Mouse (Mus musculus) Patski (cell line): ENCODE results near the gene Col1a2. TPM values are rescaled to one million over a fixed set of nuclear protein-coding genes. Genes with fewer than 3 reads are reported as not detected.
A peak's percentile ranks its signal among the peaks of the same experiment; 100 is the strongest.

Experiments used
- ATAC-seq: fragments of 100-300 bp; one replicate; pipeline ENCODE4 v1.8.0; 2021
- CTCF ChIA-PET: fragments of 350-600 bp; sonication (Branson Sonifier 250); formaldehyde crosslinking; loops from one replicate; lab custom pipeline; 2022; ENCODE audit warnings: inconsistent platforms; lab: Charles Lee
- POLR2A ChIA-PET: fragments of 350-600 bp; sonication (Branson Sonifier 250); formaldehyde crosslinking; loops from one replicate; lab custom pipeline; 2022; ENCODE audit warnings: antibody characterized with exemption, inconsistent platforms; lab: Charles Lee
- DNase-seq: peaks from one replicate; pipeline ENCODE4 v3.0.0-alpha.2; 2011; ENCODE audit warnings: low read depth, low spot score
- H3K27me3 ChIP-seq: fragments of 371-371 bp; one replicate; pipeline ENCODE4 v1.5.1; 2021
- CTCF ChIP-seq: fragments of 100-300 bp; IDR thresholded peaks from one replicate; pipeline ENCODE4 v1.5.1; 2021
- in situ Hi-C: fragments of 300-500 bp; cut with MboI; formaldehyde crosslinking; loops from 3 replicates; pipeline ENCODE4 v1.11.1; 2018; ENCODE audit warnings: low pct_unique_long_range_greater_than_20kb, mixed read lengths
- polyA plus RNA-seq: library from polyadenylated mRNA; unstranded; gene quantifications from one replicate; pipeline ENCODE4 v1.2.3, GENCODE M21; 2021

The Col1a2 gene
- polyA plus RNA-seq = 5.4 TPM

- H3K27me3 ChIP-seq = no peaks in the 10 kb centered on the region
- in situ Hi-C loops = no loop called here
- CTCF ChIA-PET = no interaction called here
- DNase-seq (no peak), ATAC-seq (no peak)
- POLR2A ChIA-PET = no interaction called here
- TF ChIP-seq CTCF = no peak
Observed at GRCm38 (mm10) chr6:4504603-4505131, at the start of gene Col1a2. TSS of gene Col1a2 (plus strand) at chr6:4504814.

DNA sequence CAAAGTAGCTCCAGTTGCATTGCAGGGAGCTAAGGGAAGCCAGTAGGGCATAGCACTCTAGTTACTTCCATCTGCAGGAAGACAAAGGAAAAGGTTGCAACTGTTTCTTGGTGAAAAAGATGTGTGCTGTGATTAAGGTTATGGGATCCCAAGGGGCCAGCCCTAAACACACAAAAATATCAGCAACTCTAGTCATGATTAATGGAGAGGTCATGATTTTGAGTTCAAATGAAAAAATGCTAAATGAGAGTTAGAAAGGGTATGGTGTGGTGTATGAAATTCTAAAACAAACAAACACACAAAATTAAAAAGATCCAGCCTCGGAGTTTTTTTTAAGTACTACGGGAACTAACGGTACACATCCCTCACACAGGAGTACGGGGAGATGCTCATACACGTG lies 49.1 kb upstream of the Col1a2 start:
- ChIA-PET CTCF (no interaction called here), POLR2A (no interaction called here)
- DNase-seq (no peak), ATAC-seq (no peak)
- TF ChIP-seq CTCF = no peak
- no peaks in the 10 kb centered on the region for H3K27me3 ChIP-seq
- in situ Hi-C loops = no loop called here

DNA sequence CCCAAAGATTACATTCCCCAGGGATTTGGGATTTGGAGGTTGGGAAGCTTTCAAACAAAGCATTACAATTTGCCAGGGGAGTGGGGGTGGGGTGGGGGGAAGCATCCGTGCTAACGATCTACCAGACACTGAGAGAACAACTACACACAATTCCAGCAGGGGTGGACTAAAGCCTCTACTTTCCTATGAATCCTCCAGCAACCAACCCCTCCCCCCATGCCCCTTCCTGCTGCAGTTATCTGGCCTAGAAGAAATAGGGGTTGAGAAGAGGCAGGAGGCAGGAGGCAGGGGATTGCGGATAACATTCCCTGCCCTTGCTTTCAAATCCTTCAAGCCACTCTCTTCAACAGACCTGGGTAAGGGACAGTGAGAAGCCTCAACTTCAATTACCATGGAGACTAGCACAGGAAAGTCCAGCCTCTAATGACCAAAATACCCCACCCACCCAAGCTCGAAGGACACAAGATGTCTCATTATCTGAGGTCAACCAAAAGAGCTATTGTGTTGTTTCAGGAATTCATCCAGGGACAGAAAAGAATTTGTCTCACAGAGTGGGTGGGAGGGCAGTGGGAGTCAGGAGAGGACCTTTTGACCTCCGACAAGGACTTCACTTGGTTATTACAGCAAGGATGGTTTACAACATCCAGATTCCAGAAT lies 48.5 kb upstream of the Col1a2 start:
- ChIA-PET POLR2A (no interaction called here), CTCF (no interaction called here)
- no peak for ATAC-seq
- DNase-seq = no peak
- no peaks in the 10 kb centered on the region for H3K27me3 ChIP-seq
- TF ChIP-seq CTCF = no peak
- in situ Hi-C loops = no loop called here

DNA sequence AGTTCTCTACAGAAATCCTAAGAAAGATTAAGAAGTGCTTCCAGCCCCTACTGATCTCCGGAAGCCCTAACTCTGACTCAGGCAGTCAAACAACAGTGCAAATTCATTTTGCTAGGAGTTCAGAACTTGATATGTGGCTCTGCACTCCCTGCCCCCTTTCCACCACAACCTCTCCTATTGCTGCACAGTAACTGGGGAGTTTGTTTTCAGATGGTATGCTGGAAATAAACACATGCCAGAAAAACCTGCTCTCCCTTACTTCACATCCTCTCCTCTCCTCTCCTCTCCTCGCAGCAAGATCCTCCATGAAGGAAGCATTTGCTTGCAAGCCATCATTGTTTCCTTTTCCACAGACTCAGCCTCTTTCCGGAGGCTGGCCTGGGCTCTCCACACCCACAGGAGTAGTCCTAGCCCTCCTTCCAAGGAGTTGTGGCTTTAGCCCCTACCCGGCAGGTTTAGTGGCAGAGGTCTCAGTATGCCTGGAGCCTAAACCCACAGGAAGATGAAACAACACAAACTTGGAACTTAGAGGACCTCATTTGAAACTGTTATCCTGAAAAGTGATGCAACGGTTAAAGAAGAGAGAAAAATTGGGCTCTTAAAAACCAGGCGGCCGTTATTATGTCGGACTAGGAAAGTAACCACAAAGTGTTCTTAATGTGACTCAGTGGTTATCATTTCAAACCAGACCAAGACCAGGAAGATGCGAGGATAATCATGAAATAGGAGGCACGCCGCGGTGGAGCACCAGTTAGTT lies 47.7 kb upstream of the Col1a2 start:
- in situ Hi-C loops = no loop called here
- ChIA-PET POLR2A (no interaction called here), CTCF (no interaction called here)
- TF ChIP-seq CTCF = no peak
- DNase-seq = no peak
- no peaks in the 10 kb centered on the region for H3K27me3 ChIP-seq
- ATAC-seq = no peak

- no peak for TF ChIP-seq CTCF
- DNase-seq = no peak
- ChIA-PET POLR2A (interaction anchor here (0.6 kb wide), 1 partner anchor 91 kb away, joined by 3 read pairs; no protein-coding TSS in a partner anchor), CTCF (no interaction called here)
- ATAC-seq = no peak
- H3K27me3 ChIP-seq = no peaks in the 10 kb centered on the region
- in situ Hi-C loops = no loop called here
Observed at GRCm38 (mm10) chr6:4457555-4457996, 47.0 kb upstream of the Col1a2 start.

- in situ Hi-C loops = no loop called here
- no peak for DNase-seq
- no peak for ATAC-seq
- TF ChIP-seq CTCF = no peak
- ChIA-PET CTCF (no interaction called here), POLR2A (no interaction called here)
- no peaks in the 10 kb centered on the region for H3K27me3 ChIP-seq
Observed at GRCm38 (mm10) chr6:4465320-4465719, 39.3 kb upstream of the Col1a2 start.

- ATAC-seq = no peak
- H3K27me3 ChIP-seq = no peaks in the 10 kb centered on the region
- no peak for TF ChIP-seq CTCF
- in situ Hi-C loops = no loop called here
- CTCF ChIA-PET = interaction anchor here (0.8 to 2.1 kb wide), 3 partner anchors 23 to 67 kb away, joined by 3 to 7 read pairs (median 3); no protein-coding TSS in a partner anchor
- POLR2A ChIA-PET = no interaction called here
- DNase-seq = no peak
Observed at GRCm38 (mm10) chr6:4483577-4483936, 21.1 kb upstream of the Col1a2 start.

GRCm38 (mm10) chr6:4483937-4484601 lies 20.5 kb upstream of the Col1a2 start:
- no peaks in the 10 kb centered on the region for H3K27me3 ChIP-seq
- no peak for ATAC-seq
- in situ Hi-C loops = no loop called here
- POLR2A ChIA-PET = no interaction called here
- no peak for TF ChIP-seq CTCF
- no peak for DNase-seq
- CTCF ChIA-PET = interaction anchor here (0.8 to 2.1 kb wide), 3 partner anchors 24 to 67 kb away, joined by 3 to 7 read pairs (median 3); no protein-coding TSS in a partner anchor

- DNase-seq (peak; percentile 56), ATAC-seq (peak; percentile 98)
- no peaks in the 10 kb centered on the region for H3K27me3 ChIP-seq
- ChIA-PET CTCF (interaction anchor here (0.8 to 1.2 kb wide), 5 partner anchors 9 to 60 kb away, joined by 3 to 5 read pairs (median 3); no protein-coding TSS in a partner anchor), POLR2A (interaction anchor here (0.6 to 1.0 kb wide), 3 partner anchors 13 to 64 kb away, joined by 3 to 6 read pairs (median 3); no protein-coding TSS in a partner anchor)
- in situ Hi-C loops = no loop called here
- no peak for TF ChIP-seq CTCF
Observed at GRCm38 (mm10) chr6:4488349-4488748, 16.3 kb upstream of the Col1a2 start.

DNA sequence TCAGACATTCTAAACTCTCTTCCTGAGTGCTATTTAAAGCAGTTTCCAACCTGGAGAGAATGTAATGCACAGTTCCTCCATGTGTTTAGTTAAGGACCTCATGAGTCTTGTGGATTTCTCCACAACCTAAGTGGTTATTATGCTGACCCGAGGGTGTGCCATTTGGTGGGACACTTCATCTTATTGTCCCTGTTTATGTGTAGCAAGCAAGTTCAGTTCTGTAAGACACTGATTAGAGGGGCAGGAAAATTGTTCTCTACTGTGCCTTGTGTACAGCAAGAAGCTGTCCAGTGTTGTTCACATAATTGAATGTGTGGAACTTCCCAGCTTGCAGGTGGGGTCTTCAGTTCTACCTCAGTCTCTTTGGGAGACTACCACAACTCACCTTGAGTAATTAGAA lies 15.6 kb upstream of the Col1a2 start:
- TF ChIP-seq CTCF = no peak
- ChIA-PET CTCF (interaction anchor here (0.8 to 1.2 kb wide), 4 partner anchors 9 to 58 kb away, joined by 3 to 5 read pairs (median 3); no protein-coding TSS in a partner anchor), POLR2A (interaction anchor here (0.6 to 0.7 kb wide), 2 partner anchors 13 to 63 kb away, joined by 3 to 6 read pairs; no protein-coding TSS in a partner anchor)
- in situ Hi-C loops = no loop called here
- ATAC-seq = no peak
- no peaks in the 10 kb centered on the region for H3K27me3 ChIP-seq
- DNase-seq = no peak
